Mouse (Mus musculus) NIH3T3 (cell line): ENCODE data around the gene Gba.
"Not testable (repeated sequence)": the region's sequence is repeated elsewhere in the genome, so short reads cannot be mapped to it uniquely, and the experiment has no call there.

Source experiments
- DNase-seq: peaks from one replicate; pipeline ENCODE4 v3.0.0-alpha.2; 2012; ENCODE audit warnings: low read depth

The Gba gene

GRCm38 (mm10) chr3:89214681-89215411 lies 12.1 kb downstream of the Gba start, which contains the start of gene Thbs3:
Gene Thbs3 (plus strand): TSS chr3:89215180.
- DNase-seq, result peak; percentile 76

GRCm38 (mm10) chr3:89215853-89216252 lies 13.1 kb downstream of the Gba start:
- DNase-seq, result peak; percentile 94

DNA sequence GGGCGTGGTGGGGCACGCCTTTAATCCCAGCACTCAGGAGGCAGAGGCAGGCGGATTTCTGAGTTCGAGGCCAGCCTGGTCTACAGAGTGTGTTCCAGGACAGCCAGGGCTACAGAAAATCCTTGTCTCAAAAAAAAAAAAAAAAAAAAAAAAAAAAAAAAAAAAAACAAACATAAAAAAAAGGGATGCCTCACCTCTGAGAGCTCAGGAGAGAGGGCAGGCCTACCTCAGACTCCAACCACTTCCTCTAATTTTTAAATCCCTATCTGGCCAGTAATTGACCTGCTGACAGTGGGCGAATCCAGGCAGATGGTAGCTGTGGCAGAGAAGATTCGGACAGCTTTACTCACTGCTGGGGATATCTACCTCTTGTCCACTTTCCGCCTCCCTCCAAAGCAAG lies 13.7 kb downstream of the Gba start:
- not testable (repeated sequence) for DNase-seq

- DNase-seq, result no peak
Measured at GRCm38 (mm10) chr3:89218271-89218670, 15.5 kb downstream of the Gba start.

GRCm38 (mm10) chr3:89219546-89219945 lies 16.8 kb downstream of the Gba start:
- peak; percentile 50 for DNase-seq

DNA sequence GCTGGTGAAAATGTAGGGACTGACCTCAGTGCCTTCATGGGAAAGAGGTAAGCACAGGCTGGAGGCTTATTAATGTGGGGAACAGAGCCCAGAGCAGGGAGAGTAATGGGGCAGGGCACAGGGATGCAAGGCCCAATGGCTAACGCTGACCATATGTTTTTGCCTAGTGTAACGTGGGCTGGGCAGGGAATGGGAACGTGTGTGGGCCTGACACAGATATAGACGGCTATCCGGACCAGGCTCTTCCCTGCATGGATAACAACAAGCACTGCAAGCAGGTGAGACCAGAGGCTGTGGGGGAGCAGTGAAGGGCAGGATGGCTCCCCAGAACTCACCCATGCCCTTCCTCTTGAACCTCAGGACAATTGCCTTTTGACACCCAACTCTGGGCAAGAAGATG lies 18.4 kb downstream of the Gba start:
- no peak for DNase-seq

GRCm38 (mm10) chr3:89224796-89225195 lies 22.1 kb downstream of the Gba start:
- DNase-seq, result no peak

- DNase-seq, result no peak
Measured at GRCm38 (mm10) chr3:89225321-89225815, 22.6 kb downstream of the Gba start.

- no peak for DNase-seq
Measured at GRCm38 (mm10) chr3:89225918-89226317, 23.2 kb downstream of the Gba start.

- no peak for DNase-seq
Measured at GRCm38 (mm10) chr3:89226361-89226760, 23.6 kb downstream of the Gba start.

- DNase-seq, result no peak
Measured at GRCm38 (mm10) chr3:89226900-89227299, 24.2 kb downstream of the Gba start, which contains the start of gene Mtx1. Gene Mtx1 (minus strand): TSS chr3:89227088.

GRCm38 (mm10) chr3:89227307-89228179 lies 24.8 kb downstream of the Gba start:
- peak; percentile 95 for DNase-seq

DNA sequence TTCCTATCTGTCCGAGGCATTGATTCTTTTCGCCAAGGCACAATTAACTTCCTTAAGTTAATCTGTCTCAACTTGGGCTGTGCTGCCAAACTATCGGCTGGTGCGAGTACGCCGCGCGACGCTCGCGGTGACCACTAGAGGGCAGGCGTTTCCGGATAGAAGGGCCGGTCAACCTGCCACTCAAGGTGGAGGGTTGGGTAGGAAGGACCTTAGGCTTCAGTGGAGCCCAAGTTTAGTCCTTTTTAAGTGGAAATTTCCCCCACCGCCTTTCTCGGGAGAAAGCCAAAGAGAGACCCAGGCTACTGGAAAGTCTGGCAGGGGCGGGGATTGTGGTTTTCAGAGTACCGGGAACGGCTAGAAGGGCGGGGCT lies 25.4 kb downstream of the Gba start:
- peak; percentile 94 for DNase-seq

DNA sequence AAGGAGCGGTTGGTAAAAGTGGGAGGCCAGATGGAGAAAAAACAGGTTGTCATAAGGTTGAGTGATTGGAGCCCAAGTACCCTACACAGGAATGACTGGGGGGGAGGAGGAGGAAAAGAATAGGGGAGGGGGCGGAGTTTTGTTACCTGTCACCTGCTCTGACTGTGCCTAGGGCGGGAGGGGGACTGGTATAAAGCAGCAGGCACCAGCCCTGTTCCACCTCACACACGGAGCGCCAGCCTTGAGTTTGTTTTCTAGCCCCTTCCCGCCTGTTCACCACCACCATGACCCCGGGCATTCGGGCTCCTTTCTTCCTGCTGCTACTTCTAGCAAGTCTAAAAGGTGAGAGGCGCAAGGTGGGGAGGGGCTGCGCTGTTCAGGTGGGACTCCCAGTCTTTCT lies 26.1 kb downstream of the Gba start, which contains the start of gene Muc1:
Muc1 (plus strand) TSS at position 222 of the 400 bp plus-strand sequence.
- DNase-seq, result no peak

DNA sequence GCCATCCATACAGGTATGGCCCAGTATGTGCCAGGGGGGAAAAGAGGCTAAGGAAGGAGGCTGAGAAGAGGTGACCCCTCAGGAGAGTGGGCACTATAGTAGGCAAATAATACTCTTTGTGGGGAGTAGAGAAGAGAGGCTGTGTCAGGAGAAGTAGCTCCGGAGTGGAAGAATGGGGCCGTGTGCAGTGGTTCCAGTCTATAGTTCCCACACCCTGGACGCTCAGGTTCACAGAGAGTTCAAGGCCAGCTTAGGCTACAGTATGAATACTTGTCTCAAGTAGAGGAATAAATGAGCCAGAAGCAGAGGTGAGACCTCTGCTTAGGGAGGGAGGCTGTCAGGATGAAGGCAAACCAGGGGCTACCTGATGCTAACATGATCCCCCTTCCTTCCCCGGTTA lies 26.5 kb downstream of the Gba start:
- DNase-seq, result no peak

- no peak for DNase-seq
Measured at GRCm38 (mm10) chr3:89230561-89230960, 27.8 kb downstream of the Gba start.

DNA sequence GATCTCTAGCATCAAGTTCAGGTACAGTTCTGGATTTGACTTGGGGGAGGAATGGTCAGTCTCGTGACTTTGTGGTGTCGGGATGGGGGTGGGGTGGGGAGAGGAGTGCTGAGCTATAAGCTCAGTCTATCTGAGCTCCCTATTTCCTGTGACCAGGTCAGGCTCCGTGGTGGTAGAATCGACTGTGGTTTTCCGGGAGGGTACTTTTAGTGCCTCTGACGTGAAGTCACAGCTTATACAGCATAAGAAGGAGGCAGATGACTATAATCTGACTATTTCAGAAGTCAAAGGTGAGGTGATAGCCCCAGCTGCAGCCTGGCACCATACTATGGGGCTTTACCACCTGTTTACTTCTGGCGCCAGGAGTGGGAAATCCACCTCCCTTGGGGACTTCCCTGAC lies 28.6 kb downstream of the Gba start:
- no peak for DNase-seq

DNA sequence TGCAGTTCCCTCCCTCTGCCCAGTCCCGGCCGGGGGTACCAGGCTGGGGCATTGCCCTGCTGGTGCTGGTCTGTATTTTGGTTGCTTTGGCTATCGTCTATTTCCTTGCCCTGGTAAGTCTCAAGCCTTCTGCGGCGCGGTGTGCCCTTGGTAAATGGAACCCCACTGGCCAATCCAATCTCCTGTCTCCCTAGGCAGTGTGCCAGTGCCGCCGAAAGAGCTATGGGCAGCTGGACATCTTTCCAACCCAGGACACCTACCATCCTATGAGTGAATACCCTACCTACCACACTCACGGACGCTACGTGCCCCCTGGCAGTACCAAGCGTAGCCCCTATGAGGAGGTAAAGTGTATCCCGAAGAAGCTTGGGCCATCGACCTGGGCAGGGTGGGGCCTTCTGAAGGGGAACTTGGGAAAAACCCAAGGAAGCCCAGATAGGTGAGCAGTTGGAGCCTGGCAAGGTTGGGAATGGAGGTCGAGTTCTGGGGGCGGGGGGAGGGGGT lies 29.1 kb downstream of the Gba start:
- DNase-seq, result no peak

DNA sequence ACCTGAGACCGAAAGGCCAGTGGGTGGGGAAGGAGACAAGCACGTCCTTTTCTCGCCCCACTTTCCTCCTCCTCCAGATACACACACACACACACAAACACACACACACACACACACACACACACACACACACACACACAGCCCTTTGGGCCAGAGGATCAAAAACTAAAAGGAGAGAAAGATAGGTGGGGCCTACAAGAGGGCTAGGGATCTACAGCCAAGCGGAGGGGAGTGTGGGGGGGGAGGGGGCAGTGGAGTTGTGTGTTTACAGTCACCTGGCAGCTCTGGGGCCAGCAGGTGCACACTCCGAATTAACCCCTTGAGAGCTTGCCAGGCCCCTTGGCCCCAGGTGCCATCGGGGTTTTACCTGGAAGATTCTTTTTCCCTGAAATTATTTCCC lies 29.9 kb downstream of the Gba start:
- DNase-seq, result no peak

DNA sequence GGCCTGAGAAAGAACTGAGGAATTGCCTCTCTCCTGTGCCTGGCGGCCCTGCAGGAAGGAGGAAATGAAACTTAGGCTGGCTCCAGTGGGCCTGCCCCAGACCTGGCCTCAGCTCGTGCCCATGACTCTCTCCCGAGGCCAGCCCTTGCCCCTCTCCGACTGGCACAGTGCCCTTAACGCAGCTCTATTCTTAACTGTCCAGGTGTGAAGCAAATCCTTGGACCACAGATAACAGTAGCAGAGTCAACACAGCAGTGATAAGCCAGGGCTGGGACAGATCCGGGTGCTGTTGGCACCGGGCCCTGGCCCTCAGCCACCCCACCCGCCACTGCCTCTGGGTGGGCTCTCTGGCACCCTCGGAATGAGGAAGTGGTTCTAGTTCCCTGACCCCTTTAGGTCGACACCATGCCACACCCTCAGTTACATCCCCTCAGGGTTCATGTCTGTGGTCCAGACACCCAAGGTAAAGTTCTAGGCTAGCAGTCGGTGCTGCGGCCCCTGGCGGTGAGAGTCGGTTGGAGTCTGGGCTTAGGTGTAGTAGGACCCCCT lies 30.9 kb downstream of the Gba start:
- DNase-seq, result no peak

- no peak for DNase-seq
Measured at GRCm38 (mm10) chr3:89236516-89236915, 33.8 kb downstream of the Gba start.

DNA sequence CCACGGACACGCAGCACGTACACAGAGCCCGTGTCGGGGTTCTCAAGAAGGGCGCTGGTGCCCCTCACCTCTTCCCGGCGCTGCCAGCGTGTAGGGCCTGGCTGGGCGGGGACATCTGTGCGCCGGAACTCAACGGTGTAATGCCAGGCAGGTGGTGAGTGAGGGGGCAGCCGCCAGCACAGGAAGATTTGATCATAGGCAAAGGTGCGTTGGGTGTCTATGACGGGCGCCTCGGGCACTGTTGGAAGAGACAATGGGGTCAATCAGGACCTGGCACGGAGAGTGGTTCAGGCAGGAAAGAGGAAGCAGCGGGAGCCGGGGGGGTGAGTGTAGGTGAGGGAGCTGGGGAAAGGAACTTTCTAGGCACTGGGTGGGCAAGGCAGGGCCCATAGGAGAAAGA lies 35.0 kb downstream of the Gba start:
- DNase-seq, result no peak
